In genomic region chrX:162828783-162829182, GRCm38 (mm10) we compare ENCODE assay signal across 8 mouse cellular contexts. TPM values are rescaled to one million over a fixed set of nuclear protein-coding genes. Genes with fewer than 3 reads are reported as not detected.
DNase-seq lines count a peak whose midpoint lies in the region; ATAC-seq lines count a peak whose summit lies in the region.

No protein-coding gene starts in this region.

- peaks cover 4% of the 10 kb centered on the region; the same call in 1 of the 2 replicates for H3K4me1 ChIP-seq in hindbrain, embryonic 15.5 days (replicated peaks)
- H3K4me1 ChIP-seq in lung, embryonic 16.5 days (replicated peaks; ENCODE audit: control insufficient read depth, insufficient read depth, low read length), result no peaks in the 10 kb centered on the region
- H3K4me1 ChIP-seq in stomach, embryonic 15.5 days, result no peaks in the 10 kb centered on the region

- H3K9me3 ChIP-seq in hindbrain, embryonic 15.5 days, result no peaks in the 10 kb centered on the region
- H3K9me3 ChIP-seq in lung, embryonic 16.5 days (ENCODE audit: control insufficient read depth, low read length), result no peaks in the 10 kb centered on the region
- H3K9me3 ChIP-seq in stomach, embryonic 15.5 days, result no peaks in the 10 kb centered on the region

- no peaks in the 10 kb centered on the region for H3K36me3 ChIP-seq in hindbrain, embryonic 15.5 days
- no peaks in the 10 kb centered on the region for H3K36me3 ChIP-seq in lung, embryonic 16.5 days (ENCODE audit: control insufficient read depth, insufficient read depth, low read length)
- no peaks in the 10 kb centered on the region for H3K36me3 ChIP-seq in stomach, embryonic 15.5 days

- DNase-seq in gastrocnemius, postnatal 25 days, result peak; percentile 9
- DNase-seq in gastrocnemius, postnatal 36 days, result no peak
- DNase-seq in urinary bladder, postnatal 14 days (ENCODE audit: low spot score), result peak; percentile 2
- DNase-seq in urinary bladder, postnatal 36 days (ENCODE audit: low spot score in 2 of 2), result no peak
- DNase-seq in cerebellum, postnatal 25 days, result no peak

- H3K27ac ChIP-seq in hindbrain, embryonic 15.5 days (replicated peaks), result peak overlapping the region; percentile 65
- no peak overlapping the region; the same call in 1 of the 2 replicates for H3K27ac ChIP-seq in lung, embryonic 16.5 days (ENCODE audit: low read length)
- H3K27ac ChIP-seq in stomach, embryonic 15.5 days, result no peak overlapping the region

- H3K27me3 ChIP-seq in hindbrain, embryonic 15.5 days, result no peaks in the 10 kb centered on the region
- no peaks in the 10 kb centered on the region for H3K27me3 ChIP-seq in lung, embryonic 16.5 days (ENCODE audit: control insufficient read depth, insufficient read depth, low read depth, low read length)
- no peaks in the 10 kb centered on the region for H3K27me3 ChIP-seq in stomach, embryonic 15.5 days (replicated peaks)

- H3K4me2 ChIP-seq in hindbrain, embryonic 15.5 days, result peak overlapping the region; percentile 74
- H3K4me2 ChIP-seq in lung, embryonic 16.5 days (ENCODE audit: low read depth, low read length), result peak overlapping the region; percentile 81
- peak overlapping the region; percentile 78 for H3K4me2 ChIP-seq in stomach, embryonic 15.5 days

- H3K4me3 ChIP-seq in hindbrain, embryonic 15.5 days, result peak overlapping the region; percentile 63
- peak overlapping the region; percentile 59 for H3K4me3 ChIP-seq in lung, embryonic 16.5 days (ENCODE audit: low read length)
- peak overlapping the region; percentile 61 for H3K4me3 ChIP-seq in stomach, embryonic 15.5 days (replicated peaks)

- 29% methylated on average over 11 of the region's 20 CpGs for WGBS in hindbrain, embryonic 15.5 days
- WGBS in lung, embryonic 16.5 days, result 24% methylated on average over 14 of the region's 20 CpGs
- WGBS in stomach, embryonic 15.5 days, result 28% methylated on average over 20 of the region's 20 CpGs

- intact Hi-C loops in gastrocnemius, postnatal 36 days (cut with DNase I), result no loop called here

- ATAC-seq in hindbrain, embryonic 15.5 days (ENCODE audit: low FRiP score, low read depth), result peak; percentile 48
- ATAC-seq in lung, embryonic 16.5 days (ENCODE audit: low read depth), result peak; percentile 15; the same call in 1 of the 2 replicates
- no peak; the same call in 1 of the 2 replicates for ATAC-seq in stomach, embryonic 15.5 days (ENCODE audit: insufficient read depth, low FRiP score, low read depth)

- peak overlapping the region; percentile 58 for H3K9ac ChIP-seq in hindbrain, embryonic 15.5 days
- H3K9ac ChIP-seq in lung, embryonic 16.5 days (ENCODE audit: low read length), result peak overlapping the region; percentile 69
- H3K9ac ChIP-seq in stomach, embryonic 15.5 days, result no peak overlapping the region; the same call in 1 of the 2 replicates

RNA-seq across cellular contexts. Expression of gene Txlng, which starts 0.5 kb away (rescaled TPM):
- 1 to 10 TPM; 6.2 to 7.7 TPM for total RNA-seq in gastrocnemius, postnatal 25 days (2021)
- 1 to 10 TPM; 6.4 to 9.4 TPM for total RNA-seq in gastrocnemius, postnatal 36 days (2021)
- 11.3 and 13.1 TPM in 2 replicates for polyA plus RNA-seq in hindbrain, embryonic 15.5 days (2015; fragmentation: Nextera tagmentation; extraction: Ambion mirVana)
- polyA plus RNA-seq in lung, embryonic 16.5 days (2015; fragmentation: Nextera tagmentation; extraction: Ambion mirVana), result 14.2 and 14.5 TPM in 2 replicates
- 12.9 and 15.6 TPM in 2 replicates for polyA plus RNA-seq in stomach, embryonic 15.5 days (2015; fragmentation: Nextera tagmentation; extraction: Ambion mirVana)

RNA-seq across cellular contexts. Expression of gene Syap1, which starts 59.5 kb away (rescaled TPM):
- total RNA-seq in gastrocnemius, postnatal 25 days (2021), result 10 to 100 TPM; 21.8 to 24.8 TPM
- 10 to 100 TPM; 20.3 to 24.2 TPM for total RNA-seq in gastrocnemius, postnatal 36 days (2021)
- 30.9 and 34.0 TPM in 2 replicates for polyA plus RNA-seq in hindbrain, embryonic 15.5 days (2015; fragmentation: Nextera tagmentation; extraction: Ambion mirVana)
- 40.8 and 45.9 TPM in 2 replicates for polyA plus RNA-seq in lung, embryonic 16.5 days (2015; fragmentation: Nextera tagmentation; extraction: Ambion mirVana)
- 37.8 and 38.0 TPM in 2 replicates for polyA plus RNA-seq in stomach, embryonic 15.5 days (2015; fragmentation: Nextera tagmentation; extraction: Ambion mirVana)

Comparison
In these comparisons a context has a peak if more than half of its experiments do, and no peak if none do; other contexts are left out.
1. DNase-seq: peak in gastrocnemius, postnatal 25 days (single experiment) and urinary bladder, postnatal 14 days (single experiment); none in gastrocnemius, postnatal 36 days (0 of 2), urinary bladder, postnatal 36 days (0 of 2) and cerebellum, postnatal 25 days (0 of 2).
2. Peak in every context shown above with its lines, with median percentiles within 50 percentile points of each other: H3K4me2 ChIP-seq and H3K4me3 ChIP-seq.